Mouse (Mus musculus): ENCODE measurements at regions not wholly inside any gene's neighbourhood (a gene's known extent, or its start where the extent isn't known, plus 50 kb on each side); places are given as distances from the start of the nearest gene placed in this dataset.

- no peak for DNase-seq (ENCODE audit: extremely low read depth)
- dilution Hi-C loops (cut with MboI; ENCODE audit: extremely low pct_ligation_motif_present, extremely low pct_unique_long_range_greater_than_20kb, low sequenced_read_pairs) (no loop called here), in situ Hi-C loops (cut with MboI; ENCODE audit: low pct_ligation_motif_present, low pct_unique_long_range_greater_than_20kb, low sequenced_read_pairs) (no loop called here)
- Histone ChIP-seq H3K27ac (ENCODE audit: insufficient read depth, low read depth) (no peak overlapping the region), H3K4me2 (ENCODE audit: insufficient read depth, low read depth, poor library complexity, severe bottlenecking) (no peak overlapping the region), H3K36me3 (replicated peaks in 1 of 2; ENCODE audit: control insufficient read depth in 1 of 2, insufficient read depth in 1 of 2, low read length in 1 of 2) (no peaks in the 10 kb centered on the region), H3K79me2 (replicated peaks; ENCODE audit: control insufficient read depth, extremely low read depth, insufficient read depth, poor library complexity, severe bottlenecking) (no peaks in the 10 kb centered on the region), H3K9me3 (replicated peaks; ENCODE audit: low read length) (no peaks in the 10 kb centered on the region), H3K27me3 (replicated peaks) (no peaks in the 10 kb centered on the region), H3K9ac (ENCODE audit: insufficient read depth, low read depth) (no peak overlapping the region), H3K4me1 (ENCODE audit: control insufficient read depth in 1 of 2, insufficient read depth in 2 of 2) (peaks cover 3 to 5% of the 10 kb centered on the region in 2 experiments; a peak in 3 of 4 replicates), H3K4me3 (replicated peaks in 1 of 3; ENCODE audit: low read depth in 2 of 3, low read length in 2 of 3, poor library complexity in 1 of 3) (no peak overlapping the region)
- TF ChIP-seq CTCF (conservative IDR thresholded peaks at IDR 0.05 in 1 of 2, IDR thresholded peaks at IDR 0.05 in 1 of 2; ENCODE audit: low read depth in 2 of 2, low read length in 2 of 2) (no peak), ZMIZ1 (IDR thresholded peaks at IDR 0.05; ENCODE audit: low read depth, low read length) (no peak), EP300 (IDR thresholded peaks at IDR 0.05; ENCODE audit: low read length) (no peak), UBTF (IDR thresholded peaks at IDR 0.05; ENCODE audit: low read depth, low read length) (no peak), ZNF384 (IDR thresholded peaks at IDR 0.05; ENCODE audit: low read depth, low read length) (no peak), JUND (conservative IDR thresholded peaks at IDR 0.05; ENCODE audit: low read depth, low read length) (no peak), RAD21 (IDR thresholded peaks at IDR 0.05; ENCODE audit: low read depth, low read length) (no peak)
Observed at GRCm38 (mm10) chr4:56627206-56627605, 112.7 kb upstream of the Gm26657 start.

- H3K4me2 ChIP-seq (ENCODE audit: insufficient read depth, low read depth, poor library complexity, severe bottlenecking): no peak overlapping the region
- in situ Hi-C loops (cut with MboI; ENCODE audit: low pct_ligation_motif_present, low pct_unique_long_range_greater_than_20kb, low sequenced_read_pairs): no loop called here
Observed at GRCm38 (mm10) chr4:56621782-56622181, 118.1 kb upstream of the Gm26657 start.

GRCm38 (mm10) chr4:56621356-56621755 lies 118.5 kb upstream of the Gm26657 start:
- Histone ChIP-seq H3K36me3 (replicated peaks in 1 of 2; ENCODE audit: control insufficient read depth in 1 of 2, insufficient read depth in 1 of 2, low read length in 1 of 2) (no peaks in the 10 kb centered on the region), H3K27me3 (replicated peaks) (no peaks in the 10 kb centered on the region), H3K4me2 (ENCODE audit: insufficient read depth, low read depth, poor library complexity, severe bottlenecking) (no peak overlapping the region), H3K9me3 (replicated peaks; ENCODE audit: low read length) (peaks cover 2% of the 10 kb centered on the region), H3K27ac (ENCODE audit: insufficient read depth, low read depth) (no peak overlapping the region), H3K4me3 (replicated peaks in 1 of 3; ENCODE audit: low read depth in 2 of 3, low read length in 2 of 3, poor library complexity in 1 of 3) (no peak overlapping the region), H3K79me2 (replicated peaks; ENCODE audit: control insufficient read depth, extremely low read depth, insufficient read depth, poor library complexity, severe bottlenecking) (no peaks in the 10 kb centered on the region), H3K4me1 (ENCODE audit: control insufficient read depth in 1 of 2, insufficient read depth in 2 of 2) (peaks cover 0 to 17% of the 10 kb centered on the region in 2 experiments; a peak in 2 of 4 replicates), H3K9ac (ENCODE audit: insufficient read depth, low read depth) (no peak overlapping the region)
- DNase-seq (ENCODE audit: extremely low read depth): no peak
- in situ Hi-C loops (cut with MboI; ENCODE audit: low pct_ligation_motif_present, low pct_unique_long_range_greater_than_20kb, low sequenced_read_pairs): no loop called here
- dilution Hi-C loops (cut with MboI; ENCODE audit: extremely low pct_ligation_motif_present, extremely low pct_unique_long_range_greater_than_20kb, low sequenced_read_pairs): no loop called here
- no peak for TF ChIP-seq ZNF384 (IDR thresholded peaks at IDR 0.05; ENCODE audit: low read depth, low read length)
- no peak for TF ChIP-seq CHD2 (IDR thresholded peaks at IDR 0.05; ENCODE audit: low read length)
- no peak for TF ChIP-seq PAX5 (IDR thresholded peaks at IDR 0.05; ENCODE audit: low read length)
- TF ChIP-seq ZKSCAN1 (IDR thresholded peaks at IDR 0.05; ENCODE audit: borderline replicate concordance, low read depth, low read length): no peak
- TF ChIP-seq CTCF (conservative IDR thresholded peaks at IDR 0.05 in 1 of 2, IDR thresholded peaks at IDR 0.05 in 1 of 2; ENCODE audit: low read depth in 2 of 2, low read length in 2 of 2): no peak
- TF ChIP-seq HCFC1 (IDR thresholded peaks at IDR 0.05; ENCODE audit: low read depth, low read length): no peak
- no peak for TF ChIP-seq MAX (IDR thresholded peaks at IDR 0.05; ENCODE audit: low read length)
- no peak for TF ChIP-seq MEF2A (IDR thresholded peaks at IDR 0.05; ENCODE audit: borderline replicate concordance, low read depth, low read length)
- TF ChIP-seq NRF1 (IDR thresholded peaks at IDR 0.05; ENCODE audit: low read depth, low read length): no peak
- TF ChIP-seq MAZ (IDR thresholded peaks at IDR 0.05; ENCODE audit: low read depth, low read length): no peak
- TF ChIP-seq POLR2AphosphoS2 (IDR thresholded peaks at IDR 0.05; ENCODE audit: low read depth, low read length): no peak
- no peak for TF ChIP-seq MAFK (IDR thresholded peaks at IDR 0.05; ENCODE audit: insufficient replicate concordance, low read length)
- TF ChIP-seq RCOR1 (conservative IDR thresholded peaks at IDR 0.05; ENCODE audit: low read depth, low read length): no peak
- no peak for TF ChIP-seq BHLHE40 (IDR thresholded peaks at IDR 0.05; ENCODE audit: low read depth, low read length)
- TF ChIP-seq USF2 (conservative IDR thresholded peaks at IDR 0.05; ENCODE audit: low read depth, low read length): no peak

More at GRCm38 (mm10) chr4:56621782-56622181, 118.1 kb upstream of the Gm26657 start:
- TF ChIP-seq ETS1 (conservative IDR thresholded peaks at IDR 0.05; ENCODE audit: low read depth, low read length): no peak
- no peak for TF ChIP-seq ZC3H11A (IDR thresholded peaks at IDR 0.05; ENCODE audit: low read depth, low read length)
- TF ChIP-seq SIN3A (IDR thresholded peaks at IDR 0.05; ENCODE audit: low read length): no peak
- no peak for TF ChIP-seq CHD2 (IDR thresholded peaks at IDR 0.05; ENCODE audit: low read length)
- no peak for TF ChIP-seq TBP (conservative IDR thresholded peaks at IDR 0.05; ENCODE audit: low read depth, low read length)
- TF ChIP-seq POLR2AphosphoS2 (IDR thresholded peaks at IDR 0.05; ENCODE audit: low read depth, low read length): no peak
- no peak for TF ChIP-seq ELF1 (IDR thresholded peaks at IDR 0.05; ENCODE audit: low read depth, low read length)
- TF ChIP-seq ZNF384 (IDR thresholded peaks at IDR 0.05; ENCODE audit: low read depth, low read length): no peak
- no peak for TF ChIP-seq NELFE (IDR thresholded peaks at IDR 0.05; ENCODE audit: low read depth, low read length)
- TF ChIP-seq MAFK (IDR thresholded peaks at IDR 0.05; ENCODE audit: insufficient replicate concordance, low read length): no peak
- TF ChIP-seq IRF4 (IDR thresholded peaks at IDR 0.05; ENCODE audit: low read depth, low read length): no peak
- TF ChIP-seq MYC (IDR thresholded peaks at IDR 0.05; ENCODE audit: low read depth, low read length): no peak
- TF ChIP-seq MEF2A (IDR thresholded peaks at IDR 0.05; ENCODE audit: borderline replicate concordance, low read depth, low read length): no peak
- TF ChIP-seq RCOR1 (conservative IDR thresholded peaks at IDR 0.05; ENCODE audit: low read depth, low read length): no peak
- Histone ChIP-seq H3K27me3 (replicated peaks) (no peaks in the 10 kb centered on the region), H3K4me1 (ENCODE audit: control insufficient read depth in 1 of 2, insufficient read depth in 2 of 2) (peaks cover 0 to 17% of the 10 kb centered on the region in 2 experiments; a peak in 2 of 4 replicates), H3K79me2 (replicated peaks; ENCODE audit: control insufficient read depth, extremely low read depth, insufficient read depth, poor library complexity, severe bottlenecking) (no peaks in the 10 kb centered on the region), H3K36me3 (replicated peaks in 1 of 2; ENCODE audit: control insufficient read depth in 1 of 2, insufficient read depth in 1 of 2, low read length in 1 of 2) (no peaks in the 10 kb centered on the region), H3K9ac (ENCODE audit: insufficient read depth, low read depth) (no peak overlapping the region), H3K9me3 (replicated peaks; ENCODE audit: low read length) (peaks cover 2% of the 10 kb centered on the region), H3K4me3 (replicated peaks in 1 of 3; ENCODE audit: low read depth in 2 of 3, low read length in 2 of 3, poor library complexity in 1 of 3) (no peak overlapping the region), H3K27ac (ENCODE audit: insufficient read depth, low read depth) (no peak overlapping the region)
- no peak for DNase-seq (ENCODE audit: extremely low read depth)
- dilution Hi-C loops (cut with MboI; ENCODE audit: extremely low pct_ligation_motif_present, extremely low pct_unique_long_range_greater_than_20kb, low sequenced_read_pairs): no loop called here

Data from CH12.LX (cell line).